Mouse (Mus musculus): ENCODE measurements around the gene Hist1h2aa. TPM values are rescaled to one million over a fixed set of nuclear protein-coding genes. Genes with fewer than 3 reads are reported as not detected.

Gene Hist1h2aa
- not detected for total RNA-seq (2023)

GRCm38 (mm10) chr13:23934211-23934520 lies at the start of gene Hist1h2aa:
Hist1h2aa (plus strand) TSS chr13:23934462.

GRCm38 (mm10) chr13:23914376-23915167 lies 19.7 kb upstream of the Hist1h2aa start, which contains the start of gene Slc17a4:
Slc17a4 (minus strand) TSS chr13:23915009.

GRCm38 (mm10) chr13:23933421-23934210 lies 646 bp upstream of the Hist1h2aa start, which contains the start of gene Hist1h2ba:
Hist1h2ba (minus strand) TSS chr13:23934156.

Other genes with a start within 250 kb of the Hist1h2aa start
- not detected for gene Hist1h1t, start 238.6 kb upstream of the Hist1h2aa start, total RNA-seq (2023)
- 109 TPM for gene Hist1h4c, start 236.0 kb upstream of the Hist1h2aa start, total RNA-seq (2023)
- 4.6 TPM for gene Hfe, start 223.6 kb upstream of the Hist1h2aa start, total RNA-seq (2023)
- 627 TPM for gene Hist1h1c, start 195.7 kb upstream of the Hist1h2aa start, total RNA-seq (2023)
- gene Hist1h3c, start 188.9 kb upstream of the Hist1h2aa start, total RNA-seq (2023) = 6.9 TPM
- gene Hist1h2bb, start 187.7 kb upstream of the Hist1h2aa start, total RNA-seq (2023) = 12.3 TPM
- 12.8 TPM for gene Hist1h2ab, start 183.3 kb upstream of the Hist1h2aa start, total RNA-seq (2023)
- 15.6 TPM for gene Hist1h3b, start 182.2 kb upstream of the Hist1h2aa start, total RNA-seq (2023)
- gene Hist1h4b, start 177.4 kb upstream of the Hist1h2aa start, total RNA-seq (2023) = 29.3 TPM
- gene Hist1h4a, start 173.2 kb upstream of the Hist1h2aa start, total RNA-seq (2023) = 93.4 TPM
- gene Hist1h3a, start 172.1 kb upstream of the Hist1h2aa start, total RNA-seq (2023) = 100 TPM
- gene Hist1h1a, start 170.8 kb upstream of the Hist1h2aa start, total RNA-seq (2023) = 22.0 TPM
- not detected for gene Trim38, start 164.5 kb upstream of the Hist1h2aa start, total RNA-seq (2023)
- not detected for gene Slc17a2, start 127.5 kb upstream of the Hist1h2aa start, total RNA-seq (2023)
- not detected for gene Slc17a3, start 95.0 kb upstream of the Hist1h2aa start, total RNA-seq (2023)
- gene Slc17a1, start 66.7 kb upstream of the Hist1h2aa start, total RNA-seq (2023) = not detected
- gene Slc17a4, start 19.5 kb upstream of the Hist1h2aa start, total RNA-seq (2023) = not detected
- not detected for gene Hist1h2ba, start 306 bp upstream of the Hist1h2aa start, total RNA-seq (2023)
- gene Scgn, start 56.8 kb downstream of the Hist1h2aa start, total RNA-seq (2023) = not detected

Data from CD4-positive naive resting alpha-beta T cell, adult 57 days (primary cell).